In the genomic region with DNA sequence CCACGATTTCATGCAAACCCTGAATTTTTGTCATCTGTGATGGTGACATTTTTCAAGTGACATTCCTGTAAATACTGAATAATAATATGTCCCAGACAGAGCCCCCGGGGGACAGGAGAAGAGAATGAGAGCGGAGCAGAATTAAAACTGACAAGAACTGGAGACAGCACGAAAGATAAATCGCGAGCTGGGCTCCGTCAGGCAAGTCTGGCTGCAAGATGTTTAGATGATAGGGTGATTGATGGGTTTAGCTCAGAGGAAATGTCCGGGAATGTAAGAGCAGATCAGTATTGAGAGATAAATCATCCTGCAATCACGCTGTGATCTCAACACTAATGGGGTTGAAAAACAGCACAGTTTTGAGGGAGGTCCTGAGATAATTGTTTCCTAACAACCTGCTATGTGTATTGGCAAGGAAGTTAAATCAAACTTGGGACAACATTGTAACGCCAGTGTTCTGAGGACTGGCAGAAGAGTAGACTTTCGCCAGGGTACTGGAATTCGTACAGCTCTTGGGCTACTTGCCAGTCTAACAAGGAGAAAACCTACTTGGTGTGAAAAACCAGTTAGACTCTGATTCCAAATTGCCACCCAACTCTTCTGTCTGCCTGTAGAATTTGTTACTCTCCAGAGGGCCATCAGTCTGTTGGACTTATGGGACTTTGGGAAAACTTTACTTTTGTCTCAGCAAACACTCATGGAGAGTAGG, we compare ENCODE assay signal across 11 mouse cellular contexts.
A peak's percentile ranks its signal among the peaks of the same experiment; 100 is the strongest.
DNase-seq lines count a peak whose midpoint lies in the region; ATAC-seq lines count a peak whose summit lies in the region.
"Had no signal": no experiment of that assay in that cellular context is flagged by ENCODE, and none has a peak within 500 bp of the region (broad histone marks: within the 10 kb centered on the region; RNA-seq: fewer than 3 reads in every experiment).

No protein-coding gene starts in this region.

- peak; percentile 12 to 32 for DNase-seq in kidney, adult 8-10 months
- DNase-seq in kidney, postnatal 4 days = no peak
- DNase-seq in embryo, embryonic 11 days = peak; percentile 55
- no peak for DNase-seq in frontal cortex, postnatal 10 days (ENCODE audit: low spot score in 2 of 2)
- DNase-seq: layer of hippocampus, postnatal 36 days had no signal

- H3K36me3 ChIP-seq in hindbrain, embryonic 12.5 days = no peaks in the 10 kb centered on the region
- H3K36me3 ChIP-seq in limb, embryonic 13.5 days = no peaks in the 10 kb centered on the region
- H3K36me3 ChIP-seq in intestine, embryonic 15.5 days = no peaks in the 10 kb centered on the region
- H3K36me3 ChIP-seq: embryonic facial prominence, embryonic 12.5 days; liver, embryonic 12.5 days had no signal

- H3K27me3 ChIP-seq in hindbrain, embryonic 12.5 days = no peaks in the 10 kb centered on the region
- no peaks in the 10 kb centered on the region for H3K27me3 ChIP-seq in limb, embryonic 13.5 days
- no peaks in the 10 kb centered on the region for H3K27me3 ChIP-seq in intestine, embryonic 15.5 days (replicated peaks)
- H3K27me3 ChIP-seq: embryonic facial prominence, embryonic 12.5 days; liver, embryonic 12.5 days had no signal

- H3K9me3 ChIP-seq in hindbrain, embryonic 12.5 days (replicated peaks) = no peaks in the 10 kb centered on the region
- no peaks in the 10 kb centered on the region for H3K9me3 ChIP-seq in limb, embryonic 13.5 days
- no peaks in the 10 kb centered on the region for H3K9me3 ChIP-seq in intestine, embryonic 15.5 days
- H3K9me3 ChIP-seq: embryonic facial prominence, embryonic 12.5 days; liver, embryonic 12.5 days had no signal

- ATAC-seq in hindbrain, embryonic 12.5 days (ENCODE audit: low FRiP score) = peak; percentile 48; the same call in 1 of the 2 replicates
- no peak for ATAC-seq in limb, embryonic 13.5 days (ENCODE audit: low FRiP score, low read depth)
- no peak for ATAC-seq in intestine, embryonic 15.5 days
- ATAC-seq: forebrain, embryonic 16.5 days; liver, embryonic 12.5 days had no signal

- no peaks in the 10 kb centered on the region for H3K4me1 ChIP-seq in hindbrain, embryonic 12.5 days
- no peaks in the 10 kb centered on the region for H3K4me1 ChIP-seq in limb, embryonic 13.5 days
- H3K4me1 ChIP-seq in intestine, embryonic 15.5 days (replicated peaks) = no peaks in the 10 kb centered on the region
- H3K4me1 ChIP-seq: embryonic facial prominence, embryonic 12.5 days; liver, embryonic 12.5 days had no signal

- no peak overlapping the region for H3K4me2 ChIP-seq in hindbrain, embryonic 12.5 days (replicated peaks)
- H3K4me2 ChIP-seq in limb, embryonic 13.5 days (replicated peaks) = 0 out of 2 replicates have a peak overlapping the region, but pooled peaks have one; percentile 7
- no peak overlapping the region for H3K4me2 ChIP-seq in intestine, embryonic 15.5 days (replicated peaks)
- H3K4me2 ChIP-seq: embryonic facial prominence, embryonic 12.5 days; liver, embryonic 12.5 days had no signal

- no peak overlapping the region for H3K27ac ChIP-seq in hindbrain, embryonic 12.5 days
- H3K27ac ChIP-seq in limb, embryonic 13.5 days = no peak overlapping the region
- no peak overlapping the region for H3K27ac ChIP-seq in intestine, embryonic 15.5 days
- H3K27ac ChIP-seq: embryonic facial prominence, embryonic 12.5 days; liver, embryonic 12.5 days had no signal

- H3K9ac ChIP-seq in hindbrain, embryonic 12.5 days = no peak overlapping the region
- H3K9ac ChIP-seq in limb, embryonic 13.5 days = no peak overlapping the region
- no peak overlapping the region for H3K9ac ChIP-seq in intestine, embryonic 15.5 days
- H3K9ac ChIP-seq: embryonic facial prominence, embryonic 12.5 days; liver, embryonic 12.5 days had no signal

- 59% methylated on average over 12 of the region's 12 CpGs for WGBS in hindbrain, embryonic 12.5 days
- 22% methylated on average over 12 of the region's 12 CpGs for WGBS in limb, embryonic 13.5 days
- WGBS in intestine, embryonic 15.5 days = 23% methylated on average over 12 of the region's 12 CpGs

- no peak overlapping the region for H3K4me3 ChIP-seq in hindbrain, embryonic 12.5 days
- H3K4me3 ChIP-seq in limb, embryonic 13.5 days = no peak overlapping the region
- no peak overlapping the region for H3K4me3 ChIP-seq in intestine, embryonic 15.5 days (replicated peaks)
- H3K4me3 ChIP-seq: embryonic facial prominence, embryonic 12.5 days; liver, embryonic 12.5 days had no signal

Comparison
In these comparisons a context has a peak if more than half of its experiments do, and no peak if none do; other contexts are left out.
1. DNase-seq: peak in kidney, adult 8-10 months (2 of 2) and embryo, embryonic 11 days (single experiment); none in kidney, postnatal 4 days (0 of 2) and frontal cortex, postnatal 10 days (0 of 2).